Mouse (Mus musculus): ENCODE results near the gene Shq1. TPM values are rescaled to one million over a fixed set of nuclear protein-coding genes. Genes with fewer than 3 reads are reported as not detected.

The Shq1 gene
- polyA plus RNA-seq, 1 experiment from 2014 or later, result 15.3 TPM

DNA sequence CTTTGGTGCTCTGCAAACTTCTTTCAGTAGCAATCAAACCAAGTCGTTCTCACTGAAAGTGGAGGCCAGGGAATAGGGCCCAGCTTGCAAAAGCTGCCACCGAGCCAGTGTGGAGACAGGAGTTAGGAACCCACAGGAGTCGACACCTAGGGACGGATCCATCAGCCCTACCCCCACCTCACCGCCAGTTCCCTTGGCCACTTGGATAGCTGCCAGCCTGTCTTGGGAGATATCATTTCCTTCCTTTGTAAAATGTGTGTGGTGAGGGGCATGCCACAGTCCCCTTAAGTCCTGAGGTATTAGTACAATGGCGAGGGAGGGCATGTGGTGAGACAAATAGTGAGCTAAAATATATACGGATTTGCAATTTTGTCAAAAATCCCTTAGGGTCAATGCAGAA is 142.4 kb downstream of the Shq1 start:
- no peak overlapping the region for H3K4me3 ChIP-seq (replicated peaks)
- H3K27ac ChIP-seq, result no peak overlapping the region
- H3K4me1 ChIP-seq (replicated peaks), result peaks cover 7% of the 10 kb centered on the region
- WGBS (ENCODE audit: insufficient replicate concordance), result 39% methylated on average over 7 of the region's 7 CpGs
- no peak for ATAC-seq (ENCODE audit: low read depth)
- no peaks in the 10 kb centered on the region for H3K36me3 ChIP-seq
- 0 out of 2 replicates have a peak, but pooled peaks cover 3% of the 10 kb centered on the region for H3K27me3 ChIP-seq
- no peak overlapping the region for H3K4me2 ChIP-seq
- DNase-seq, result no peak
- H3K9ac ChIP-seq, result no peak overlapping the region
- no peaks in the 10 kb centered on the region for H3K9me3 ChIP-seq (replicated peaks)

DNA sequence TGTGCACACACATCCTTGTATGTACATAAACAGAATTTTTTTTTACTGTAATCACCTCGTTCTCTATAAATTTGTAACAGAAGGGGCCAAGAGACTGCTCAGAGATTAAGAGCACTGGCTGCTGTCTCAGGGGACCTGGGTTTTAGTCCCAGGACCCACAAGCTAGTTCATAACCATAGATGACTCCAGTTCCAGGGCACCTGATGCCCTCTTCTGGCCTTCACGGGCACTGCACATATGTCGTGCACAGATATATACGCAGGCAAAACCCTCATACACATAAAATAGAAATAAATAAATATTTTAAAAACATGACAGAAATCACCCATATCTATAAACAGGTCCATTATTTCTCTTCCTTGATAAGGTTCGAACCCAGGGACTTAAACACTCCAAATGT is 143.0 kb downstream of the Shq1 start:
- Histone ChIP-seq H3K4me2 (no peak overlapping the region), H3K4me1 (replicated peaks) (peaks cover 7% of the 10 kb centered on the region), H3K9me3 (replicated peaks) (no peaks in the 10 kb centered on the region), H3K27ac (no peak overlapping the region), H3K9ac (no peak overlapping the region), H3K27me3 (0 out of 2 replicates have a peak, but pooled peaks cover 3% of the 10 kb centered on the region), H3K36me3 (no peaks in the 10 kb centered on the region), H3K4me3 (replicated peaks) (no peak overlapping the region)
- DNase-seq (no peak), ATAC-seq (ENCODE audit: low read depth) (no peak)
- 64% methylated on average over 5 of the region's 5 CpGs for WGBS (ENCODE audit: insufficient replicate concordance)

GRCm38 (mm10) chr6:100527161-100527560 is 143.8 kb downstream of the Shq1 start:
- Histone ChIP-seq H3K27ac (no peak overlapping the region), H3K9ac (no peak overlapping the region), H3K36me3 (no peaks in the 10 kb centered on the region), H3K27me3 (0 out of 2 replicates have a peak, but pooled peaks cover 3% of the 10 kb centered on the region), H3K4me2 (no peak overlapping the region), H3K9me3 (replicated peaks) (no peaks in the 10 kb centered on the region), H3K4me3 (replicated peaks) (no peak overlapping the region), H3K4me1 (replicated peaks) (peaks cover 7% of the 10 kb centered on the region)
- DNase-seq, result no peak
- WGBS (ENCODE audit: insufficient replicate concordance), result 63% methylated on average over 6 of the region's 6 CpGs
- ATAC-seq (ENCODE audit: low read depth), result no peak

DNA sequence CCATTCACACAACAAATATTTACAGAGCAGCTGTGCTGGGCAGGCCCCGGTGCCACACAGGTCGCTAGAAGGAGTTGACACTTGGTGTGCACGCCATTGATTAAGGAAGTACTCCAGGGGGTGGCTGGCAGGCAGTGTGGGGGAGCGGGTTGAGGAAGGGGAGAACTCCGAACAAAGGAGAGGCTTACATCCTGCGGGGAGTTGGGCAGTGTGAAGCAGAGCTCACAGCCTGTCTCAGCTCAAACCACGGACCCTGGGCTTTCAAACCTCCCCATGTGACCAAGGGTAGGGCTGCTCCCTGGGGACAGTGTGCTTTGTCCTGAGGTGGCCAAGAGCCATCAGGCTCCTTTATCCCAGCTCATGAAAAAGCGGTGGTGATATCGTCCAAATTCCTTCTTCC is 144.9 kb downstream of the Shq1 start:
- no peak for ATAC-seq (ENCODE audit: low read depth)
- peak overlapping the region; percentile 21; the same call in 1 of the 2 replicates for H3K4me2 ChIP-seq
- no peaks in the 10 kb centered on the region for H3K9me3 ChIP-seq (replicated peaks)
- 0 out of 2 replicates have a peak, but pooled peaks cover 3% of the 10 kb centered on the region for H3K27me3 ChIP-seq
- no peak overlapping the region for H3K9ac ChIP-seq
- H3K4me3 ChIP-seq (replicated peaks), result no peak overlapping the region
- 6% methylated on average over 9 of the region's 9 CpGs for WGBS (ENCODE audit: insufficient replicate concordance)
- H3K27ac ChIP-seq, result no peak overlapping the region
- DNase-seq, result no peak
- H3K4me1 ChIP-seq (replicated peaks), result peaks cover 7% of the 10 kb centered on the region
- no peaks in the 10 kb centered on the region for H3K36me3 ChIP-seq

DNA sequence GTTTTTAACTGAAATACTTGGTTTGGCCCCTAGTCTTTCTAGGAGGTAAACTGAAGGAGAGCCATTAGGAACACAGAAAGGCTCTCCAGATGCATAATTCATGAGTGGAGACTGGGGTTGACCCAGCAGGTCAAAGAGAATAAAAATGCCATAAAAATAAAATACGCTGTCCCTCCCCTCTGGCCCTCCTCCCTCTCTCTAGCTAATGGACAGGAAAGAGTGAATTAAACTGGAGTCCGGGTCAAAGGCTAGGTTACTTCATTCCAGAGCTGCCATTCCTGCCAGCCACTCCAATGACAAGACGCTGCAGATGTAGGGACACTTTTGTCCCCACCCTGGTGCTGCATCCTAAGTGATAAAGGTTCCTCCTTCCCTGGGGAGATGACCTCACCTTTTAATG is 145.5 kb downstream of the Shq1 start:
- ATAC-seq (ENCODE audit: low read depth) (no peak), DNase-seq (no peak)
- H3K36me3 ChIP-seq, result no peaks in the 10 kb centered on the region
- H3K27ac ChIP-seq, result no peak overlapping the region
- H3K9me3 ChIP-seq (replicated peaks), result no peaks in the 10 kb centered on the region
- no peak overlapping the region for H3K4me3 ChIP-seq (replicated peaks)
- H3K27me3 ChIP-seq, result 0 out of 2 replicates have a peak, but pooled peaks cover 3% of the 10 kb centered on the region
- H3K9ac ChIP-seq, result no peak overlapping the region
- 36% methylated on average over 3 of the region's 3 CpGs for WGBS (ENCODE audit: insufficient replicate concordance)
- H3K4me2 ChIP-seq, result no peak overlapping the region
- H3K4me1 ChIP-seq (replicated peaks), result peaks cover 7% of the 10 kb centered on the region

DNA sequence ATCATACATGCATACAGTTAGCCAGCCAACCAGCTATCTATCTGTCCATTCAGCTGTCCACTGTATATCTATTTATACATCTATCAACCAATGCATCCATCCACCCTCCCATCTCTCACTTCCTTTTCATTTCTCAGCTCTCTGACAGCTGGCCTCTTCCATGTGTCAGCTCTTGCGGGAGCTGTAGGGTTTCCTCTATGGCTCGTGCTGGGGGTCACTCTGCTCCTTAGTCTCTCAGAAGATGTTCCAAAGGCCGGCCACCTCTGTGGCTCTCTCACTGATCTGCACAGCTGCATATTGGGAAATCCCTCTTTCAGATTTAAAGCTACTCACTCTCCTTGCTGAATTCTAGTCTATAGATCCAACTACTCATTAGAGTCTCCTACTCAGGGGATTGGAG is 148.5 kb downstream of the Shq1 start:
- DNase-seq (no peak), ATAC-seq (ENCODE audit: low read depth) (no peak)
- Histone ChIP-seq H3K4me3 (replicated peaks) (no peak overlapping the region), H3K36me3 (no peaks in the 10 kb centered on the region), H3K9ac (no peak overlapping the region), H3K9me3 (replicated peaks) (no peaks in the 10 kb centered on the region), H3K27ac (no peak overlapping the region), H3K4me1 (replicated peaks) (peaks cover 7% of the 10 kb centered on the region), H3K27me3 (peaks cover 6% of the 10 kb centered on the region; the same call in 1 of the 2 replicates), H3K4me2 (no peak overlapping the region)
- WGBS (ENCODE audit: insufficient replicate concordance), result 34% methylated on average over 3 of the region's 3 CpGs

DNA sequence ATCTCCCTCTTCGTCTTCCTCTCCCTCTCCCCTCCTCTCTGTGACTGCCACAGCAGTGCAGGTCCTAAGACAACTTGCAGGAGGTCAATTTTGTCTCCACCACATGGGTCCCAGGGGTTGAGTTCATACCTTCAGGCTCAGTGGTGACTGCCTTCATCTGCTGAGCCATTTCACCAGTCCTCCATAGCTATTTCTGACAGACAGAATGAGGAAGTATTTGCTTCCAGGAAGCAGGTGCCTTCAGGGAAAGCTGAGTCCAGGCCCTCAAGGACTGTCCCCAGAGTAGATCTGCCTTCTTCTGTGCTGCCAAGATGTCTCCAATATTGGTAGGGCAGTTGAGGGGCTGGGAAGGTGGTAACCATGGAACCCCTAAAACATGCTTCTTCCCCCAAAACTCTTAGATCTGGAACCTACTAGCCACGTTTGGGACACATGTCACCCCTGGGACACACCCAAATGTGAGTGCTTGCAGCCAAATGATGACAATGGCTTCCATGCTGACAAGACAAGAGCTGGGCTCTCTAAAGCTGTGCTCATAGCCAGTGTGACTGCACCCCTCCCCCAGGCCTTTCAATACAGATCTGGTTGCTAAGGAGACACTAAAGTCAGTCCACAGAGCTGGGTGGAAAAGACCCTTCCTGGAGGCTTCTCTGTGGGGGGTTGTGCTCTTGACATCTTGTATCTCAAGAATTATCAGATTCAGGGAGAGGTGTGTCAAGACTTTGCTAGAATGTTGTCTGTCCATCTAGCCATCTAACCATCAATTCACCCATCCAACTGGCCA is 149.2 kb downstream of the Shq1 start:
- Histone ChIP-seq H3K27me3 (peaks cover 6% of the 10 kb centered on the region; the same call in 1 of the 2 replicates), H3K9me3 (replicated peaks) (no peaks in the 10 kb centered on the region), H3K4me2 (no peak overlapping the region), H3K4me3 (replicated peaks) (no peak overlapping the region), H3K27ac (no peak overlapping the region), H3K36me3 (no peaks in the 10 kb centered on the region), H3K9ac (no peak overlapping the region), H3K4me1 (replicated peaks) (peaks cover 7% of the 10 kb centered on the region)
- DNase-seq (no peak), ATAC-seq (ENCODE audit: low read depth) (no peak)
- 27% methylated on average over 2 of the region's 2 CpGs for WGBS (ENCODE audit: insufficient replicate concordance)

- 51% methylated on average over 5 of the region's 5 CpGs for WGBS (ENCODE audit: insufficient replicate concordance)
- no peak overlapping the region for H3K4me3 ChIP-seq (replicated peaks)
- no peaks in the 10 kb centered on the region for H3K36me3 ChIP-seq
- no peaks in the 10 kb centered on the region for H3K9me3 ChIP-seq (replicated peaks)
- ATAC-seq (ENCODE audit: low read depth), result no peak
- H3K27me3 ChIP-seq, result peaks cover 6% of the 10 kb centered on the region; the same call in 1 of the 2 replicates
- H3K9ac ChIP-seq, result no peak overlapping the region
- H3K4me2 ChIP-seq, result no peak overlapping the region
- H3K27ac ChIP-seq, result no peak overlapping the region
- H3K4me1 ChIP-seq (replicated peaks), result peaks cover 1% of the 10 kb centered on the region
- DNase-seq, result no peak
Measured at GRCm38 (mm10) chr6:100520558-100521099, 150.3 kb downstream of the Shq1 start.

GRCm38 (mm10) chr6:100519837-100520236 is 151.1 kb downstream of the Shq1 start:
- Histone ChIP-seq H3K27me3 (peaks cover 6% of the 10 kb centered on the region; the same call in 1 of the 2 replicates), H3K9ac (no peak overlapping the region), H3K4me1 (replicated peaks) (no peaks in the 10 kb centered on the region), H3K4me2 (no peak overlapping the region), H3K36me3 (no peaks in the 10 kb centered on the region), H3K27ac (no peak overlapping the region), H3K4me3 (replicated peaks) (no peak overlapping the region), H3K9me3 (replicated peaks) (no peaks in the 10 kb centered on the region)
- ATAC-seq (ENCODE audit: low read depth) (no peak), DNase-seq (no peak)
- 65% methylated on average over 12 of the region's 12 CpGs for WGBS (ENCODE audit: insufficient replicate concordance)

Other genes with a start within 250 kb of the Shq1 start
- gene Gxylt2, start 33.6 kb upstream of the Shq1 start, polyA plus RNA-seq (2015; fragmentation: Nextera tagmentation; extraction: Ambion mirVana), result 0.13 TPM in 2 replicates
- gene Ppp4r2, start 162.5 kb upstream of the Shq1 start, polyA plus RNA-seq (2015; fragmentation: Nextera tagmentation; extraction: Ambion mirVana), result 10.6 and 11.0 TPM in 2 replicates